Mouse (Mus musculus): ENCODE results near the gene Acap1. TPM values are rescaled to one million over a fixed set of nuclear protein-coding genes. Genes with fewer than 3 reads are reported as not detected.

Gene Acap1
- polyA plus RNA-seq, 1 experiment, result 179 TPM

GRCm38 (mm10) chr11:69904311-69904710 is 9.0 kb upstream of the Acap1 start:
- H3K4me1 ChIP-seq (ENCODE audit: control insufficient read depth, insufficient read depth, low read length), result no peaks in the 10 kb centered on the region; the same call in 1 of the 2 replicates
- H3K4me3 ChIP-seq (replicated peaks; ENCODE audit: control insufficient read depth, low read depth, low read length), result no peak overlapping the region
- no peak overlapping the region for H3K27ac ChIP-seq (ENCODE audit: control insufficient read depth, insufficient read depth, low read depth, low read length, poor library complexity)
- TF ChIP-seq POLR2A (IDR thresholded peaks at IDR 0.05; ENCODE audit: borderline replicate concordance, control insufficient read depth, low read depth, low read length) (no peak), CTCF (IDR thresholded peaks at IDR 0.05; ENCODE audit: control insufficient read depth, insufficient read depth, low read length) (no peak)
- 91% methylated on average over 9 of the region's 9 CpGs for WGBS

DNA sequence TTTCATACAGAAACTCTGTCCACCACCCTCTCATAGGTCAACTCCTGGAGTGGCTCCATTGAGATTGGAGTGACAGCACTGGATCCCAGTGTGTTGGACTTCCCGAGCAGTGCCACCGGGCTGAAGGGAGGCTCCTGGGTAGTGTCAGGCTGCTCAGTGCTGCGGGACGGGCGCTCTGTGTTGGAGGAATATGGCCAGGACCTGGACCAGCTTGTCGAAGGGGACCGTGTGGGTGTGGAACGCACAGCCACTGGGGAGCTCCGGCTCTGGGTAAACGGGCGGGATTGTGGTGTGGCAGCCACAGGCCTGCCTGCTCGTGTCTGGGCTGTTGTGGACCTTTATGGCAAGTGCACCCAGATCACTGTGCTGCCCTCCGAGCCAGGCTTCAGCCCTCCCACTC is 7.6 kb upstream of the Acap1 start:
- WGBS, result 81% methylated on average over 13 of the region's 13 CpGs
- Histone ChIP-seq H3K4me1 (ENCODE audit: control insufficient read depth, insufficient read depth, low read length) (no peaks in the 10 kb centered on the region; the same call in 1 of the 2 replicates), H3K27ac (ENCODE audit: control insufficient read depth, insufficient read depth, low read depth, low read length, poor library complexity) (no peak overlapping the region), H3K4me3 (replicated peaks; ENCODE audit: control insufficient read depth, low read depth, low read length) (no peak overlapping the region)
- TF ChIP-seq POLR2A (IDR thresholded peaks at IDR 0.05; ENCODE audit: borderline replicate concordance, control insufficient read depth, low read depth, low read length) (no peak), CTCF (IDR thresholded peaks at IDR 0.05; ENCODE audit: control insufficient read depth, insufficient read depth, low read length) (no peak)

DNA sequence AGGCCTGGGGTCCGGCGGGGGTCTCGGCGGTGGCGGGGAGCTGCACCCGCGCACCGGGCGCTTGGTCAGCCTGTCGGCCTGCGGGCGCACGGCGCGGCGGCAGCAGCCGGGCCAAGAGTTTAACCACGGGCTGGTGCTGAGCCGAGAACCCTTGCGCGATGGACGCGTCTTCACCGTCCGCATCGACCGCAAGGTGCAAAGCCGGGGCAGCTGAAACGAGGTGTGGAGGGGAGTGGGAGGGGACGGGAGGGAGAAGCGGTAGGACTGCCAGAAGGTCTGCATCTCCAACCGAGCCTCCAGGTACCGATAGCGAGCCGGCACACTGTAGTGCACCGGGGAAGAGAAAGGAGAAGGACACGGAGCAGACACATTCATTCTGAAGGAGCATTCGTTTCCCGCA is 6.7 kb upstream of the Acap1 start:
- WGBS, result under 1% methylated on average over 39 of the region's 39 CpGs
- Histone ChIP-seq H3K4me1 (ENCODE audit: control insufficient read depth, insufficient read depth, low read length) (no peaks in the 10 kb centered on the region; the same call in 1 of the 2 replicates), H3K27ac (ENCODE audit: control insufficient read depth, insufficient read depth, low read depth, low read length, poor library complexity) (peak overlapping the region; percentile 73), H3K4me3 (replicated peaks; ENCODE audit: control insufficient read depth, low read depth, low read length) (peak overlapping the region; percentile 88)
- TF ChIP-seq CTCF (IDR thresholded peaks at IDR 0.05; ENCODE audit: control insufficient read depth, insufficient read depth, low read length) (no peak), POLR2A (IDR thresholded peaks at IDR 0.05; ENCODE audit: borderline replicate concordance, control insufficient read depth, low read depth, low read length) (no peak)

GRCm38 (mm10) chr11:69901406-69901846 is 6.1 kb upstream of the Acap1 start:
- TF ChIP-seq CTCF (IDR thresholded peaks at IDR 0.05; ENCODE audit: control insufficient read depth, insufficient read depth, low read length) (no peak), POLR2A (IDR thresholded peaks at IDR 0.05; ENCODE audit: borderline replicate concordance, control insufficient read depth, low read depth, low read length) (peak; percentile 61; the same call in 1 of the 2 replicates)
- under 1% methylated on average over 42 of the region's 42 CpGs for WGBS
- Histone ChIP-seq H3K4me3 (replicated peaks; ENCODE audit: control insufficient read depth, low read depth, low read length) (peak overlapping the region; percentile 74), H3K4me1 (ENCODE audit: control insufficient read depth, insufficient read depth, low read length) (no peaks in the 10 kb centered on the region; the same call in 1 of the 2 replicates), H3K27ac (ENCODE audit: control insufficient read depth, insufficient read depth, low read depth, low read length, poor library complexity) (peak overlapping the region; percentile 73)

- Histone ChIP-seq H3K4me3 (replicated peaks; ENCODE audit: control insufficient read depth, low read depth, low read length) (peak within 1 kb of the TSS; percentile 88), H3K4me1 (ENCODE audit: control insufficient read depth, insufficient read depth, low read length) (peaks cover 1% of the 10 kb centered on the region; the same call in 1 of the 2 replicates), H3K27ac (ENCODE audit: control insufficient read depth, insufficient read depth, low read depth, low read length, poor library complexity) (peak within 1 kb of the TSS; percentile 73)
- WGBS, result under 1% methylated on average over 38 of the region's 38 CpGs
- TF ChIP-seq POLR2A (IDR thresholded peaks at IDR 0.05; ENCODE audit: borderline replicate concordance, control insufficient read depth, low read depth, low read length) (peak; percentile 59), CTCF (IDR thresholded peaks at IDR 0.05; ENCODE audit: control insufficient read depth, insufficient read depth, low read length) (no peak)
These were observed 5.4 kb upstream of the Acap1 start, which contains the start of the genes 2810408A11Rik and Neurl4 for GRCm38 (mm10) chr11:69900471-69901405. Gene 2810408A11Rik, minus strand, starts transcription at chr11:69900987. Gene Neurl4, plus strand, starts transcription at chr11:69901072.

- no peak overlapping the region for H3K27ac ChIP-seq (ENCODE audit: control insufficient read depth, insufficient read depth, low read depth, low read length, poor library complexity)
- no peak for TF ChIP-seq CTCF (IDR thresholded peaks at IDR 0.05; ENCODE audit: control insufficient read depth, insufficient read depth, low read length)
- no peak for TF ChIP-seq POLR2A (IDR thresholded peaks at IDR 0.05; ENCODE audit: borderline replicate concordance, control insufficient read depth, low read depth, low read length)
- peaks cover 2% of the 10 kb centered on the region; the same call in 1 of the 2 replicates for H3K4me1 ChIP-seq (ENCODE audit: control insufficient read depth, insufficient read depth, low read length)
- H3K4me3 ChIP-seq (replicated peaks; ENCODE audit: control insufficient read depth, low read depth, low read length), result no peak overlapping the region
- WGBS, result 36% methylated on average over 4 of the region's 4 CpGs
These were observed 4.5 kb upstream of the Acap1 start for GRCm38 (mm10) chr11:69899870-69900269.

DNA sequence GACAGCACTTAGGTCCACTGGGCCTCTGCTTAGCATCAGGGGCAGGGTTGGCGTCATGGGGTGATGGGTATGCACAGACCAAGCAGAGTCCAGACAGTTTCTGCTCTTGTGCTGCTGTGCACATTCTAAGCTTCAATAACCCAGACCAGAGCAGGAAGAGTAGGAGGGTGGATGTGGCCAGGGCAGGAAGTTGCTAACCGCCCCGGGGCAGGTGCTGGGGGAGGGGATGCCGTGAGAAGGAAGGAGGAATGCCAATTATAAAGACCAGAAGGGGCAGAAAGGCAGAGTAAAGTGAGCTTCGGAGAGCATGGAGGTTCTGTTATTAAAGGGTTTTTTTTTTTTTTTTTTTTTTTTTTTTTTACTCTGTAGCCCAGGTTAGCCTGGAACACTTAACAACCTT is 668 bp downstream of the Acap1 start:
- peak overlapping the region; percentile 64 for H3K4me3 ChIP-seq (replicated peaks; ENCODE audit: control insufficient read depth, low read depth, low read length)
- WGBS, result under 1% methylated on average over 5 of the region's 5 CpGs
- peak overlapping the region; percentile 90 for H3K27ac ChIP-seq (ENCODE audit: control insufficient read depth, insufficient read depth, low read depth, low read length, poor library complexity)
- TF ChIP-seq POLR2A (IDR thresholded peaks at IDR 0.05; ENCODE audit: borderline replicate concordance, control insufficient read depth, low read depth, low read length), result peak; percentile 28; the same call in 1 of the 2 replicates
- TF ChIP-seq CTCF (IDR thresholded peaks at IDR 0.05; ENCODE audit: control insufficient read depth, insufficient read depth, low read length), result peak; percentile 11; the same call in 1 of the 2 replicates
- H3K4me1 ChIP-seq (ENCODE audit: control insufficient read depth, insufficient read depth, low read length), result peaks cover 4% of the 10 kb centered on the region; the same call in 1 of the 2 replicates

DNA sequence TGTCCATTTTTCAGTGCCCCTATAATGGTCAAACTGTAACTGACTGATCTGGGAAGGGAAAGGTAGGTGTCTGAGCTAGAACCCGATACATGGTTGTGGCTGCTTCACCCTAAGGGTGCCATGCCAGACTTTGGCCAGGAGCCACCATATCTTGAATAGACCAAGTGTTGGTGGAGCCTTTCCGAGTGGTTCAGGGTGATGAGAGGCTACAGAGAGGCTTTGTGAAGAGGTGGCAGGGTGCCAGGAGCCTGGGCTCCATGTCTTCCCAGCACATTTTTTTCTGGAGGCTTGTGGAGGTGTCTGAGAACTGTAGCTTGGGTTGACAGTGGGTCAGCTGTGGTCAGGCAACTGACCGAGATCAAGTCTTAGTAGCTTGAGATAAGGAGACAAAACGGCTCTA is 3.9 kb downstream of the Acap1 start:
- Histone ChIP-seq H3K27ac (ENCODE audit: control insufficient read depth, insufficient read depth, low read depth, low read length, poor library complexity) (no peak overlapping the region), H3K4me1 (ENCODE audit: control insufficient read depth, insufficient read depth, low read length) (peaks cover 4% of the 10 kb centered on the region; the same call in 1 of the 2 replicates), H3K4me3 (replicated peaks; ENCODE audit: control insufficient read depth, low read depth, low read length) (no peak overlapping the region)
- WGBS, result 57% methylated on average over 4 of the region's 4 CpGs
- no peak for TF ChIP-seq CTCF (IDR thresholded peaks at IDR 0.05; ENCODE audit: control insufficient read depth, insufficient read depth, low read length)
- no peak for TF ChIP-seq POLR2A (IDR thresholded peaks at IDR 0.05; ENCODE audit: borderline replicate concordance, control insufficient read depth, low read depth, low read length)

Measured in bone marrow, adult 2 months (tissue).